Mouse (Mus musculus): ENCODE results near the gene Srd5a2.

Gene Srd5a2

GRCm38 (mm10) chr17:73985936-73986335 lies 61.8 kb downstream of the Srd5a2 start:
- DNase-seq (ENCODE audit: low read depth, low spot score): no peak

- DNase-seq (ENCODE audit: low read depth, low spot score): peak; percentile 57
Observed at GRCm38 (mm10) chr17:73984508-73984907, 63.2 kb downstream of the Srd5a2 start.

- DNase-seq (ENCODE audit: low read depth, low spot score): no peak
Observed at GRCm38 (mm10) chr17:73982871-73983270, 64.8 kb downstream of the Srd5a2 start.

GRCm38 (mm10) chr17:73976066-73976465 lies 71.7 kb downstream of the Srd5a2 start:
- no peak for DNase-seq (ENCODE audit: low read depth, low spot score)

- DNase-seq (ENCODE audit: low read depth, low spot score): no peak
Observed at GRCm38 (mm10) chr17:73972648-73973047, 75.1 kb downstream of the Srd5a2 start.

GRCm38 (mm10) chr17:73971291-73971690 lies 76.4 kb downstream of the Srd5a2 start:
- no peak for DNase-seq (ENCODE audit: low read depth, low spot score)

GRCm38 (mm10) chr17:73970361-73971027 lies 77.2 kb downstream of the Srd5a2 start:
- DNase-seq (ENCODE audit: low read depth, low spot score): no peak

Data from forelimb bud, embryonic 11.5 days (tissue).